Mouse (Mus musculus): Measurements from ENCODE around the gene Dlgap1. TPM values are rescaled to one million over a fixed set of nuclear protein-coding genes. Genes with fewer than 3 reads are reported as not detected.

The Dlgap1 gene
- polyA plus RNA-seq, 1 experiment from 2014 or later, result 0.52 TPM

GRCm38 (mm10) chr17:70690174-70690573 is 721.3 kb downstream of the Dlgap1 start:
- no peaks in the 10 kb centered on the region for H3K36me3 ChIP-seq
- ATAC-seq (ENCODE audit: insufficient number of reproducible peaks, low FRiP score), result no peak
- no peaks in the 10 kb centered on the region for H3K27me3 ChIP-seq (replicated peaks)
- WGBS, result 81% methylated on average over 6 of the region's 6 CpGs
- no peaks in the 10 kb centered on the region for H3K9me3 ChIP-seq (replicated peaks)
- no peak overlapping the region for H3K27ac ChIP-seq (ENCODE audit: poor library complexity, severe bottlenecking)
- H3K4me1 ChIP-seq (replicated peaks), result no peaks in the 10 kb centered on the region
- no peak overlapping the region for H3K9ac ChIP-seq
- H3K4me2 ChIP-seq, result no peak overlapping the region
- no peak overlapping the region for H3K4me3 ChIP-seq

DNA sequence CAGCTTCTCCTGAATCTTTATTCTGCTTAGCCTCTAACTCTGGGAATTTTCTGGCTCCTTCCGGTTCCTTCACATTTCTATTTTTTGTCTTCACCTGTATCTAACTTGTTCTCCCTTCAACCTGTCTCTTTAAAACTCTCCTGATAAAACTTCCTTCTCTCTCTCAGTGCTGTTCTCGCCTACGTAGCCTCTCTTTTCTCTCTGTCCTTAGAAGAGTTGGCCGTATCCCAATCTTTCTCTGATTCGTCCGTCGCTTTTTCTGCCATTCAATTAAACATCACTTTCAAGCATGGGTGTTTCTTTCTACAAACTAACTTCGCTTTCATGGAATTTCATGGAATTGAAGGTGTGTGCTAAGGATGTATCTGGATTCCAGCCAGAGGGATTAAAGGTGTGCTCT is 721.7 kb downstream of the Dlgap1 start:
- Histone ChIP-seq H3K9me3 (replicated peaks) (no peaks in the 10 kb centered on the region), H3K27me3 (replicated peaks) (no peaks in the 10 kb centered on the region), H3K4me3 (no peak overlapping the region), H3K4me2 (no peak overlapping the region), H3K9ac (no peak overlapping the region), H3K36me3 (no peaks in the 10 kb centered on the region), H3K27ac (ENCODE audit: poor library complexity, severe bottlenecking) (no peak overlapping the region), H3K4me1 (replicated peaks) (no peaks in the 10 kb centered on the region)
- 79% methylated on average over 8 of the region's 8 CpGs for WGBS
- no peak for ATAC-seq (ENCODE audit: insufficient number of reproducible peaks, low FRiP score)

DNA sequence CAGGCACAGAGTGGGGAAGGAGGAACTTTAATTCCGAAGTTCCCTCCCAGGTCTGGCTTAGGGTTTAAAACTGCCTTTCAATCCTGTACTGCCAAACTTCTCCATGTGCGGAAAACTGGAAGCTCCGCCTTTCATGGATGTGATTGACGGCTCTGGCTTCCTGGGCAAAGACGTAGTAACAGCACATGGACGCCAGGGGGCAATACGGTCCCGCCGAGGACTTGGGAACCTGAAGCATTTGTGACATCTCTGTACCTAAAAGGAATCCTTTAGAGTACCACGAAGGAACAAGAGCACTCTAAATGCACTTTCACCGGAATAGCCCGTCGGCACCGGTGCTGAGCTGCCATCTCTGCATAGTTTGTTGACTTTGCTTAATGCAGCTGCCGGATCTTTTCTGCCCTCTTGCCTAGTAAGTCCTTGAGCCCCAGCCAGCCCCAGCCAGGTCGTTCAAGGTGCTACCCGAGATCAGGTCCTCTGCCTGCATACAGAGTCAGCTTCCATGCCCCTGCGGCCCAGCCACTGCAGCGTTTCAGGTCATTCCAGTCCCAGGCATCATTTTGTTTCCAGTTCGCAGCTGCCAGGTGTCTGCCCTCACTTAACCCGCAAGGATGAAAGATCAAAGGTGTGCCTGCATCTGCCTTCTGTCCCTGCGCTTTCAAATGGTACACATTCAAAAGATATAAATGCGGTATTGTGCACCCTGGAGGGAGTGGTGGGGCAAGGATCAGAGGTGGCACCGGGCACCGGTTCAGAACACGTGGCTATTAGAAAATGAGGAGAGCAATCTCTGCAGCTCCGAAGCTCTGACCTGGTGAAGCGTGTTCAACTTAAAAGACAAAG is 738.3 kb downstream of the Dlgap1 start:
- 5% methylated on average over 28 of the region's 28 CpGs for WGBS
- no peak for ATAC-seq (ENCODE audit: insufficient number of reproducible peaks, low FRiP score)

GRCm38 (mm10) chr17:70707819-70708140 is 738.9 kb downstream of the Dlgap1 start:
- peaks cover 5% of the 10 kb centered on the region; the same call in 1 of the 2 replicates for H3K4me1 ChIP-seq (replicated peaks)
- no peak overlapping the region for H3K4me3 ChIP-seq
- H3K4me2 ChIP-seq, result peak overlapping the region; percentile 69
- H3K27ac ChIP-seq (ENCODE audit: poor library complexity, severe bottlenecking), result no peak overlapping the region
- no peaks in the 10 kb centered on the region for H3K9me3 ChIP-seq (replicated peaks)
- no peak overlapping the region for H3K9ac ChIP-seq
- H3K36me3 ChIP-seq, result no peaks in the 10 kb centered on the region
- WGBS, result 26% methylated on average over 6 of the region's 6 CpGs
- no peak for ATAC-seq (ENCODE audit: insufficient number of reproducible peaks, low FRiP score)
- H3K27me3 ChIP-seq (replicated peaks), result peaks cover 4% of the 10 kb centered on the region

More for the DNA sequence above, 738.3 kb downstream of the Dlgap1 start:
- Histone ChIP-seq H3K4me1 (replicated peaks) (peaks cover 5% of the 10 kb centered on the region; the same call in 1 of the 2 replicates), H3K4me3 (peak overlapping the region; percentile 27), H3K4me2 (peak overlapping the region; percentile 69), H3K27ac (ENCODE audit: poor library complexity, severe bottlenecking) (no peak overlapping the region), H3K9ac (no peak overlapping the region), H3K27me3 (replicated peaks) (peaks cover 4% of the 10 kb centered on the region), H3K9me3 (replicated peaks) (no peaks in the 10 kb centered on the region), H3K36me3 (no peaks in the 10 kb centered on the region)

DNA sequence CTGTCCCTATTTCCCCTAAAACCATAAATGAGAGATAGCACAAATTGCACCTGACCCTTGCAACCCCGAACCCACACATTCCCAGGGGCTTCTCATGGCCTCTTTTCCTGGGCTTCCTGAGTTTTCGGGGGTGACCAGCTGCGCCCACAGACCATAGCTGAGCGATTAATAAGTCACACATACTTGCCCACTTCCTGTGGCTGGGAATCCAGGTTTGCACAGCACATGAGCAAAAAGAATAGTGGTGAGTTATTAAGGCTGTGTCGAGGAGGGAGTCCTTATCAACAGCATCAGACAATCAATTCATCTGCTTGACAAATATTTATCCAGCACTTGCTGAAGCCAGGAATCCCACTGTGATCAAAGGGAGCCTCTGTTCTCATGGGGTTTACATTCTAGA is 740.7 kb downstream of the Dlgap1 start:
- no peaks in the 10 kb centered on the region for H3K9me3 ChIP-seq (replicated peaks)
- no peaks in the 10 kb centered on the region for H3K36me3 ChIP-seq
- H3K27ac ChIP-seq (ENCODE audit: poor library complexity, severe bottlenecking), result no peak overlapping the region
- ATAC-seq (ENCODE audit: insufficient number of reproducible peaks, low FRiP score), result no peak
- H3K27me3 ChIP-seq (replicated peaks), result peaks cover 4% of the 10 kb centered on the region
- H3K4me2 ChIP-seq, result no peak overlapping the region
- peaks cover 5% of the 10 kb centered on the region; the same call in 1 of the 2 replicates for H3K4me1 ChIP-seq (replicated peaks)
- no peak overlapping the region for H3K9ac ChIP-seq
- no peak overlapping the region for H3K4me3 ChIP-seq
- 64% methylated on average over 5 of the region's 5 CpGs for WGBS

DNA sequence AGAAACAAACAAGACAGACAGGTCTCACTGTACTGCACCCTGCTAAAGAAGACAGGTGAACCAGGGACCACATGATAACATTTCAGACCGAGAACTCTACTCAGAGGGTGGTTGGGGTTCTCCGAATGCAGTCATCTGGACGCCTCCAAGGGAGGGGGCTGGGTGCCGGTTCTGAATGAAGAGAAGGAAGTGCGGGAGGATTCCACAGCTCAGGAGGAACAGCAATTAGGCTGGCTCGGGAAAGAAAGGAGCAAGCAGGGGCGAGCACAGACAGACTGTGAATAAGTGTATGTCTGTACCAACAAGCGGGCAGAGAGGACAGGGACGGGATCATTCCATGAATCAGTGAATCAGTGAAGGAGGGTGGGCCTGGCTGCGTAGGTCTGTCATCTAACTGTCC is 744.6 kb downstream of the Dlgap1 start:
- H3K9me3 ChIP-seq (replicated peaks), result no peaks in the 10 kb centered on the region
- no peaks in the 10 kb centered on the region for H3K4me1 ChIP-seq (replicated peaks)
- peaks cover 4% of the 10 kb centered on the region; the same call in 1 of the 2 replicates for H3K27me3 ChIP-seq (replicated peaks)
- H3K4me3 ChIP-seq, result no peak overlapping the region
- no peak overlapping the region for H3K4me2 ChIP-seq
- H3K27ac ChIP-seq (ENCODE audit: poor library complexity, severe bottlenecking), result no peak overlapping the region
- 57% methylated on average over 10 of the region's 10 CpGs for WGBS
- no peak for ATAC-seq (ENCODE audit: insufficient number of reproducible peaks, low FRiP score)
- no peak overlapping the region for H3K9ac ChIP-seq
- H3K36me3 ChIP-seq, result no peaks in the 10 kb centered on the region

DNA sequence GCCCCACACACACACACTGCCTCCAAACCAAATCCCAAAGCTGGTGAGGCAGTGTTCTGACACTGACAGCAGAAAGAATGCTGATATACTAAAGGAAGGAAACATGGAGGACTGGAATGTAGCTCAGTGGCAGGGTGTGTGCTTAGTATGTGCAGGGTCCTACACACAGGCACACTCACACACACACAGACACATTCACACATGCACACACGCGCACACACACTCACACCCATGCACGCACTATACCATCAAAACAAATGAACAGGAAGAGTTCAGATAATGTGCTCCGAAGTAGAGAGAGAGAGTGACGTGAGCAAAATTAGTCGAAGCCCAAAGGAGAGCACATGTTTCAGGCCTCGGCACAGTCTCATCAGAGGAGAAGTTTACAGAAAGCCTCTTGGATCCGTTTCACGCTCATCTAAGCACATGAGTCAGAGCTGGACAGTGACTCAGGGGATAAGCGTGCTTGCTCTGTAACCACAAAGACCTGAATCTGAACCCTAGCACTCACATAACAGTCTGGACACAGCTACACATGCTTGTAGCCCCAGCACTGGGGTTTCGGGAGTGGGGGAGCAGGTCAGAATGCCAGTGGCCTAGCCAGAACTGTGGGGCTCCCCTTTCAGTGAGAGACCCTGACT is 750.9 kb downstream of the Dlgap1 start:
- Histone ChIP-seq H3K27ac (ENCODE audit: poor library complexity, severe bottlenecking) (no peak overlapping the region), H3K9ac (no peak overlapping the region), H3K4me1 (replicated peaks) (peaks cover 8% of the 10 kb centered on the region), H3K27me3 (replicated peaks) (no peaks in the 10 kb centered on the region), H3K9me3 (replicated peaks) (no peaks in the 10 kb centered on the region), H3K36me3 (no peaks in the 10 kb centered on the region), H3K4me2 (no peak overlapping the region), H3K4me3 (no peak overlapping the region)
- 59% methylated on average over 11 of the region's 11 CpGs for WGBS
- ATAC-seq (ENCODE audit: insufficient number of reproducible peaks, low FRiP score), result no peak

GRCm38 (mm10) chr17:70720766-70721165 is 751.9 kb downstream of the Dlgap1 start:
- Histone ChIP-seq H3K9ac (no peak overlapping the region), H3K36me3 (no peaks in the 10 kb centered on the region), H3K9me3 (replicated peaks) (no peaks in the 10 kb centered on the region), H3K4me3 (no peak overlapping the region), H3K27ac (ENCODE audit: poor library complexity, severe bottlenecking) (no peak overlapping the region; the same call in 1 of the 2 replicates), H3K4me1 (replicated peaks) (peaks cover 8% of the 10 kb centered on the region), H3K27me3 (replicated peaks) (no peaks in the 10 kb centered on the region), H3K4me2 (no peak overlapping the region)
- ATAC-seq (ENCODE audit: insufficient number of reproducible peaks, low FRiP score), result no peak
- 21% methylated on average over 8 of the region's 8 CpGs for WGBS

DNA sequence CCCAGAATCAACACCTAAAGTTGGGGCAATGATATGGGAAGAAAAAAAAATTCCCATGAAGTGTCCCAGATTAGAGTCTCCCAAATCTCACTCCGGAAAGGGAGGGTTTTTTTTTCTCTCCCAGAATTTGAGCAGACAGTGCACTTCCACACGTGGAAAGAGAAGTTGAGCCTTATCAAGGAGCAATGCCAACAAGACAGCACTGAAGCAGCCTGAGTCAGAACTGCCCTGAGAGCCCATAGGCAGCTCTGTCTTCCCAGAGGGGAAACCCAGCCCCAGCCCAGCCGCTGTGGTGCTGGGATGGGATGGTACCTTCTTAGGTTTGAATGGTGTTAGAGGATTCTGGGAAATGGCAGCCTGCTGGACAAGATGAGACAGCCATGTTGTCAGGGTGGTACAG is 753.3 kb downstream of the Dlgap1 start:
- H3K9me3 ChIP-seq (replicated peaks), result no peaks in the 10 kb centered on the region
- H3K27me3 ChIP-seq (replicated peaks), result no peaks in the 10 kb centered on the region
- no peak overlapping the region; the same call in 1 of the 2 replicates for H3K27ac ChIP-seq (ENCODE audit: poor library complexity, severe bottlenecking)
- H3K9ac ChIP-seq, result no peak overlapping the region
- H3K4me1 ChIP-seq (replicated peaks), result peaks cover 8% of the 10 kb centered on the region
- H3K4me2 ChIP-seq, result no peak overlapping the region
- no peaks in the 10 kb centered on the region for H3K36me3 ChIP-seq
- ATAC-seq (ENCODE audit: insufficient number of reproducible peaks, low FRiP score), result no peak
- no peak overlapping the region for H3K4me3 ChIP-seq
- WGBS, result 66% methylated on average over 3 of the region's 3 CpGs

DNA sequence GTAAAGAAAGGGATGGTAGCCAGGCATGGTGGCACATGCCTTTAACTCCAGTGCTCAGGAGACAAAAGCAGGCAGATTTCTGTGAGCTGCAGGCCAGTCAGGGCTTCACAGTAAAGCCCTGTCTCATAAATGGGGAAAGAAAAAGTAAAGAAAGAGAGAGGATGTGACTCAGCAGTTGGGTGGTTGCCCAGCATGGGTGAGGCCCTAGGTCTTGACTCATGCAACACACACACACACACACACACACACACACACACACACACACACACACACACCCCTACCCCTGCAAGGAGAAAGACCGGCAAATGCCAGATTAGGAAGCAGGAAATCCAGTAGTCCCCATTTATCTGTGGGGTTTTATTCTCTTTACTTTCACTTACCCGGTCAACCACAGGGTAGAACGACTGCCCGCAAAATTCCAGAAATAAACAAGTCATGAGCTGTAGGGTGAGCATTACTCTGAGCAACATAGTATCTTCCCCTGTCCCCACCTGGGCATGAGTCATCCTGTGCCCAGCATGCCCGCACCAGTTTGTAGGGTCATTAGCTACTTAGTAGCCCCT is 759.9 kb downstream of the Dlgap1 start:
- Histone ChIP-seq H3K36me3 (no peaks in the 10 kb centered on the region), H3K4me1 (replicated peaks) (no peaks in the 10 kb centered on the region), H3K27ac (ENCODE audit: poor library complexity, severe bottlenecking) (peak overlapping the region; percentile 83), H3K27me3 (replicated peaks) (no peaks in the 10 kb centered on the region), H3K9ac (no peak overlapping the region), H3K4me3 (no peak overlapping the region), H3K9me3 (replicated peaks) (no peaks in the 10 kb centered on the region), H3K4me2 (no peak overlapping the region)
- peak; percentile 84 for ATAC-seq (ENCODE audit: insufficient number of reproducible peaks, low FRiP score)
- 64% methylated on average over 5 of the region's 5 CpGs for WGBS

DNA sequence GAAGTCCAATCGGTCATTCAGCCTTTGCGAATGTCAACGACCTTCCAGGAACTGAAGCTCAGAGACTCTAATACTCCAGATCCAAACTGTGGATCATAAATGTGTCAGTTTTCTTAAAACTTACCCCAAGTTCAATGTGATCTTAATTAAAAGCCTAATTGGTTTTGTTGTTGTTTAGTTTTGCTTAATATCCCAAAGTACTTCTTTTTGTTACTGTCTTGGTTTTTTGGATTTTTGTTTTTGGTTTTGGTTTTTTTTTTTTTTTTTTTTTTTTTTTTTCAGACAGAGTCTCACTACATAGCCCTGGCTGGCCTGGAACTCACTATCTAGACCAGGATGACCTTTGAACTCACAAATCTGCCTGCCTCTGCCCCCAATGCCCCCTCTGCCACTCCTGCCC is 765.9 kb downstream of the Dlgap1 start:
- Histone ChIP-seq H3K4me2 (no peak overlapping the region), H3K9ac (no peak overlapping the region), H3K27ac (ENCODE audit: poor library complexity, severe bottlenecking) (no peak overlapping the region), H3K27me3 (replicated peaks) (no peaks in the 10 kb centered on the region), H3K9me3 (replicated peaks) (no peaks in the 10 kb centered on the region), H3K4me1 (replicated peaks) (peaks cover 17% of the 10 kb centered on the region), H3K4me3 (no peak overlapping the region), H3K36me3 (no peaks in the 10 kb centered on the region)
- no peak for ATAC-seq (ENCODE audit: insufficient number of reproducible peaks, low FRiP score)
- 83% methylated on average over 3 of the region's 3 CpGs for WGBS

All from heart, embryonic 12.5 days (tissue).